Mouse (Mus musculus): ENCODE measurements around the gene Hist1h2bc. TPM values are rescaled to one million over a fixed set of nuclear protein-coding genes. Genes with fewer than 3 reads are reported as not detected.
"Not testable (repeated sequence)": the region's sequence is repeated elsewhere in the genome, so short reads cannot be mapped to it uniquely, and the experiment has no call there.

The Hist1h2bc gene
- 245 and 281 TPM in 2 replicates for polyA plus RNA-seq (2012; rRNA removed)

DNA sequence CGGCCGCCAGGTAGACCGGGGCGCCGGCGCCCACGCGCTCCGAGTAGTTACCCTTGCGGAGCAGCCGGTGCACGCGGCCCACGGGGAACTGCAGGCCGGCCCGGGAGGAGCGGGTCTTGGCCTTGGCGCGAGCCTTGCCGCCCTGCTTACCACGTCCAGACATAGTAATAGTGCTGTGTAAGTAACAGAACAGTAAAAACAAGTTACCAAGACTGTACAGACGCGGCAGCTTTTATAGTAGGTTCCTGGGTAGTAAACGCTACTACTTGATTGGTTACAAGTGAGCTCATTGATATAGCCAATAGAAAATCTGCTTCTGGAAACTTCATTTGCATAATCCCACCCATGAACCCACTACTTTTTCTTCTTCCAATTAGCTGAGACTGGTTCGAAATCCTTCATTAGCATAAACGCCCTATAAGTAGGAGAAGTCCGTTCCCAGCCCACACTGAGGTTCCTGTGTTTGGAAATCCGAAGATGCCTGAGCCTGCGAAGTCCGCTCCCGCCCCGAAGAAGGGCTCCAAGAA is at the start of gene Hist1h2bc, which contains the start of gene Hist1h2ac:
TSS of gene Hist1h2bc (plus strand) at position 445 of the 527 bp plus-strand sequence.
TSS of gene Hist1h2ac (minus strand) at position 194 of the 527 bp plus-strand sequence.
- DNase-seq (ENCODE audit: low read depth): peak; percentile 95

DNA sequence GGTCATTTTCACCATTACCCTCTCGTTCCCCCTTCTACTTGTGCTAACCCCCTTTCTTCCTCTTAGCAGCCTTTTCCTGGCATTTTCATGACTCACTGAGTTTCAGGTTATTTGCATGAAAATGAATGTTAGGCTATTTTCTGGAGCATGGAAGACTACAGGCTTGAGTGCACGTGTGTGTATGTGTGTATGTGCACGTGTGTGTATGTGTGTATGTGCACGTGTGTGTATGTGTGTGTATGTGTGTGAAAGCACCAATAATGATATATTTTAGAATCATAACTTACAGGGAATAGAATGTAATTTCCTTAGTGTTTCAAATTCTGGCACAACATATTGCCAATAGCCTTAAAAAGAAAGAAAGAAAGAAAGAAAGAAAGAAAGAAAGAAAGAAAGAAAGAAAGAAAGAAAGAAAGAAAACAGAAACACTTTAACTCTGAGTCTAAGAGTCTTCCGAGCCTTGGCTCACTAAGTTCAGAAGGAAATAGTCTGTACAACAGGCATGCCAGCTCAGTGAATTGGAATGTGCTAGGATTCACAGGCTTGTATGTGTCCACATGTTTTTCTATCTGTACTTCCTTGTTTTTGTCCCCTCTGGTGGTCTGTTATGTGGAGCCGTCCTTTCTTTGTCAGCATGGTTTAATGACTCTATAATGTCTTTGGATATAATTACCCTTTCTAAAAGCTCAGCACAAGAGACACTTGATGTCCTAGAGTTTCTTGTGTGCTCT is 24.2 kb upstream of the Hist1h2bc start:
- no peak for DNase-seq (ENCODE audit: low read depth)

DNA sequence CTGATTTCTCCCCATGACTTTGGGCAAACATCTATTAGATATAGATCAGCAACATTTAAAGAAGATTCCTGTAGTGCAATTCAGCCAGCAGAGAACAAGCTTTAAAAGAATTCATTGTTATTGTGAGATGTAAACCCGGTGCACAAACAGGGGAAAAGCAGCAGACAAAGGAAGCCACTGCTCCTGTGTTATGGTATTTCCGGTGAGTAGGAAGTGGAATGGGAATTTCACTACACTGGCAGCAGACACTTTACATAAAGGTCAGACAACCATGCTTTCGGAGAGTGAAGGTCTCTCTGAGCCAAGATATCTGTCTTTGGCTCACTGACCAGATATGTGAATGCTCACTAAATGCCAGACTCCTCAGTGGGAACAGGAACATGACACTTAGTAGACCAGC is 21.5 kb upstream of the Hist1h2bc start:
- no peak for DNase-seq (ENCODE audit: low read depth)

DNA sequence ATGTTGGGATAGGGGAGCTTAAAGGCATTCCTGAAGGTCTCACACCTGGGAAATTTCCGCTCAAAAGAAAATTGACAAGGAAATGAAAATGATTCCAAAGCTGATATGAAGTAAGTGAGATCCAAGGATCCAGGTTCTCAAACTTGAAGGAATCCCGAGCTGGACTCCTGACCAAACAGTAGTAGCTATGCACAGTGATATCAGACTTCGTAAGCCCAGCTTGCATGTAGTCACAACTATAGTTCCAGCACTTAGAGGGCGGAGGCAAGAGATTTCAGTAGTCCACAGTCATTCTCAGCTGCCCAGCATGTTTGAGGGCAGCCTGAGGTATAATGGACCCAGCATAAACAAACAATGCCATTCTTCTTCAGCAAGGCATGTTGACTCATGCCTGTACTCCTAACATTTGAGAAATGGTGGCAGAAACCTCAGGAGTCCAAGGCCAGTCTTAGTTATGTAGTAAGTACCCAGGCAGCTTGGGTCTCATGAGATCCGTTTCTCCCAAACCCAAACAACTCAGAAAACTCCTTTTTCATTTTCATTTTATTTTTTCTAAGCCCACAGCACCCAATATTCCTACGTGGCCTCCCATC is 1.9 kb upstream of the Hist1h2bc start:
- no peak for DNase-seq (ENCODE audit: low read depth)

DNA sequence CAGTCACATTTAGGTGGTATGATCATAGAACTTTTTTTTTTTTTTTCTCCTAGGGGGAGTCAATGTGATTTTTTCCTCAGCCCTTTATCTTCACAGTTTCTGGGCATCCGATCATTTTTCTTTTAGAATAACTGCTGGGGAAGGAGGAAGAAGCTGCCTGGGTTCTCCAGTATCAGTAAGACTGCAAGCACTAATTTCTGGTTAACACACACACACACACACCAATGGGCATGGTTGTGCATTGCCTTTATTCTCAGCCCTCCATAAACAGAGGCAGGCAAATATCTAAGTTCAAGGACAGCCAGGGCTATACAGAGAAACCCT is 1.4 kb upstream of the Hist1h2bc start:
- no peak for DNase-seq (ENCODE audit: low read depth)

DNA sequence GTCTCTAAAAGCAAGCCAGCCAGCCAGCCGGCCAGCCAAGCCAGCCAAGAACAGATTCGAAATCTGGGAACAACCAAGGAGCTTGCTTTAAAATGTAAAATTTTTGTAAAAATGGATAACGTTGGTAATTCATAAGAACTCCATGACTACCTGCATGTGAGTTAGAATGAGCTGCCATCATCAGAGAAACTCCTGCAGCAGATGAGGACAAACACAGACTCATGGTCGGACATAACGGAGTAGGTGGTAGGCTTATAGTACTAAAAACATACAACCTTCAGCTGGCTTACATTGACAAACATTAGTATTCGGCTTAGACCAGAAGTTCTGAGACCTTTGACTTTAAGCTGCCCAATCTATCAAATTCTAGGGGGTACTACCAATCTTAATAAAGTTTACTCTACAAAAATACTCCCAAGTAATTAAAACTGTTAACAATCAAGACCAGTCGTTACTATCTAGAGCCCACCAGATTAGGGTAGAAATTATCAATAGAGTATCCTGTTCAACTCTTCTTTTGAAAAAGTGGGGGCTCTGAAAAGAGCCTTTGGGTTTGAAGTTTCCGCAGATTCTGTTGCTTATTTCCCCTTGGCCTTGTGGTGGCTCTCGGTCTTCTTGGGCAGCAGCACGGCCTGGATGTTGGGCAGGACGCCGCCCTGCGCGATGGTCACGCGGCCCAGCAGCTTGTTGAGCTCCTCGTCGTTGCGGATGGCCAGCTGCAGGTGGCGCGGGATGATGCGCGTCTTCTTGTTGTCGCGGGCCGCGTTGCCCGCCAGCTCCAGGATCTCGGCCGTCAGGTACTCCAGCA is 848 bp upstream of the Hist1h2bc start:
- DNase-seq (ENCODE audit: low read depth): not testable (repeated sequence)

DNA sequence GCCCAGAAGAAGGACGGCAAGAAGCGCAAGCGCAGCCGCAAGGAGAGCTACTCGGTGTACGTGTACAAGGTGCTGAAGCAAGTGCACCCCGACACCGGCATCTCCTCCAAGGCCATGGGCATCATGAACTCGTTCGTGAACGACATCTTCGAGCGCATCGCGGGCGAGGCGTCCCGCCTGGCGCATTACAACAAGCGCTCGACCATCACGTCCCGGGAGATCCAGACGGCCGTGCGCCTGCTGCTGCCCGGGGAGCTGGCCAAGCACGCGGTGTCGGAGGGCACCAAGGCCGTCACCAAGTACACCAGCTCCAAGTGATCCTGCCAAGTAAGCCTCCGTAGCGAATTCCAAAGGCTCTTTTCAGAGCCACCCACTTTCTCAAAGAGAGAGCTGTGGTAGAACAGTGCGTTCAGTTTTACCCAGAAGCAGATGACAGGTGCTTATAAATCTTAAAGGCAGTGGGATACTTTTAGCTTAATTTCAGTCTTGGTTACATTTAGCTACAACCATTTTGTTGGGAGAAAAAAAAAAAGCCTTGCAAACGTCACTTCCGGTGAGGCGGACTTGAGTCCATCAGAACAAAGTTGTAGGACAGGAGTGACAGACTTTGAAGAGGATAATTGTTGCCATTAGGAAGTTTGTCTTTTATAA is 421 bp downstream of the Hist1h2bc start:
- DNase-seq (ENCODE audit: low read depth): not testable (repeated sequence)

DNA sequence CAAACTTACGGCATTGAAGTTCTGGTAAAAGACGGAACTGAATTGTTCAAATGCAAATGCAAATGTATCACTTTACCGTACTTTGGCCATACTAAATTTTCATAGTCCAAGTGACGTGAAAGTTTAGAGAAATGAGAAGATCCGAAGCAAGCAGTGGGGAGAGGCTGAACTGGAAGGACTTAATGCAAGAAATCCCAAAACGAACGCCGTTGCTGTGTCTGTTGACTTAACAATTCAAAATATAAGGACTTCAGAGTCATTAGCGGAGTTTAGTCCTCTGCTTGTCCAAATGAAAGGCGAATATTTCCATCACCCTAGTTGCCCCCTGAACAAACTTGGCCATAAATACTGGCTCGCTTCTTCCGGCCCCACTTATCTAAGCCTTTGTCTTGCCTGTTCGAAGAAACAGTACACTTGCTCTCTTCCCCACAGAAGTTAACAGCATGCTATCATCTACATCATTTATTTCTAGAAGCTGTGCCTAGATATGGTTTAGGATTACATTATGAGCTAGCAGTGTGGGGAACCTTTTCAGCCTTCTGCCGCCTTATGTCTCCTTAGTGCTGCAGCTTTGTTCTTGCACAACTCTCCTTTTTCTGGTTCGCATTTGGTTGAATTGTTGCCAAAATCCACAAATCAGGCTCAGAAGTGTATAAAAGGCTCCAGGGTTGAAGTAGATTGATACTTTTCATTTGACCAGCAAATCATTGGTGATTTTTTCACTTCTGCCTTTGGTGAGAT is 1.3 kb downstream of the Hist1h2bc start:
- DNase-seq (ENCODE audit: low read depth): no peak

DNA sequence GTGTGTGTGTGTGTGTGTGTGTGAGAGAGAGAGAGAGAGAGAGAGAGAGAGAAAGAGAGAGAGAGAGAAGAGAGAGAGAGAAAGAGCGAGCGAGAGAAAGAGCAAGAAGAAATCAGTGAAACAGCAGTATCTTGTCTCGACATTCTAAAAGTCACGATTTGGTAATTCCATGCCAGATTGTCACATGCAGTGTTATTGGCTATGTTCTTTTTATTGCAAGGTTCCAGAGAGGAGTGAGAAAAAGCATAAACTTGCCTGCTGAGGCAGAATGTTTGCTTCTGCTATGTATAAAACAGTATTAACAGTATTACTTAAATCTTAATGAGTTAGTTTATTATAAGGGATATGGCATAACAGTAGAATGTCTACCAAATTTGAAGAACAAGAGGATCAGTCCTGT is 2.0 kb downstream of the Hist1h2bc start:
- no peak for DNase-seq (ENCODE audit: low read depth)

DNA sequence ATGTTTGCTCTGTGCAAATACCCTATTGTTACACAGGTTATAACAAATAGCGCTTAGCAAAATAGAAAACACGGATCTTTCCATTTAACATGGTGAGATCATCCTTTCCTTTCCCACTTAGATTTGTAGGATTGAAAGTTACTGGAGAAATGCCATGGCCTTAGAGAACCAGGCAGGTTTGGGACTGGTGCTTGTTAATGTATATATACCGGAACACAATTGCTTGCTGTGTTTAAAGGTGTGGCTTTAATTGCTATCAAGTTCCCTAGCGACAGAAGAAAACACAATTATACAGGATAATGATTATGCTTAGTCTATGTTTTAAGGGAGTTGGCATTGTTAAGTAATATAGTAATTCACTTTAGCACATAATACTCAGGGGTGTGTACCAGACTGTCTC is 3.2 kb downstream of the Hist1h2bc start:
- DNase-seq (ENCODE audit: low read depth): no peak

DNA sequence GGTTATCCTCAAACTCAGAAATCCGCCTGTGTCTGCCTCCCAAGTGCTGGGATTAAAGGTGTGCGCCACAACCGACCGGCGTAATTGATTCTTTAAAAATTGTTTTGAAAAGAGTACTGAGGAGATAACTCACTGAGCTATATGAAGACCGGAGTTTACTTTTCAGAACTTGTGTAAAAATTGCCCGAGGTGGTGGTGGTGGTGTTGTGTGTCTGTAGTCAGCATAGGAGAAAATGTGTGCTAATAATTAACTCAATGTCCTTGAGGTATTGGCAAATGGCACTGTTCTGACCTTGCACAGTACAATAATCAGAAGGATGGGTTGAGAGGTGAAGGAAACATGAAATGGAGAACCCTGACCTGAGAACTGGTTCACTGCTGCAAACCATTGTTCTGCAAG is 3.9 kb downstream of the Hist1h2bc start:
- no peak for DNase-seq (ENCODE audit: low read depth)

DNA sequence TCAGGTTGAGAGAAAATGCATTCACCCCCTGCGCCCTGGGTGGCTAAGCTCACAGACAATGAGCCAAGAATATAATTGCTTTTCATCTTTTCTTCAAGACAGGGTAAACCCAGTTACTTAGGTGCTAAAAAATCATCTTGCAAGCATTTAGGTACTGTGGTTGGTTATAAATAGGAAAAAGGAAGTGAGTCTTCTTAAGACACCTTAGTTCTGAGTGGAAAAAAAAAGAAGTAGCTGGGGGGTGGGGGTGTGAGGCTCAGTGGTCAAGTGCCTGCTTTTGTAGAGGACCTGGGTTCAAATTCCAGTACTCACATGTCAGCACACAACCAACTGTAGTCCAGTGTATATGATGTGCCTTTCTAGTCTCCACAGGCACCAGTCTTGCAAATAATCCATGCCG is 5.0 kb downstream of the Hist1h2bc start:
- DNase-seq (ENCODE audit: low read depth): no peak

DNA sequence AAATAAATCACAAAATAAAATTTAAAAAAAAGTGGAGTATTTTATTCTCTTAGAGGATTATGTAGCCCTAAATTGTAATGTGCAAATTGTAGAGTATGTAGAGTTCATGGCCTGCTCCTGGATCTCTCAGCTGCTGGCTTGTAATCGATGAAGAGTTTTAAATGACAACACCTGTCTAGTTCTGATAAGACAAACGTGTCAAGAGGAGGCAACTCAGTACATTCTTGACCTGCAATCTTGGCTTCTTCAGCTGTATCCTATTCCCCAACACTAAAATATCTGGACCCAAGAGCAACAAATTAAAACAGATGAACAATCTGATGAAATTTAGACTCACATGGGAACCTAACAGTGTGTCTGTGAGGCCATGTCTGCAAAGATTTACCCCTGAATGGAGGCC is 5.5 kb downstream of the Hist1h2bc start:
- no peak for DNase-seq (ENCODE audit: low read depth)

DNA sequence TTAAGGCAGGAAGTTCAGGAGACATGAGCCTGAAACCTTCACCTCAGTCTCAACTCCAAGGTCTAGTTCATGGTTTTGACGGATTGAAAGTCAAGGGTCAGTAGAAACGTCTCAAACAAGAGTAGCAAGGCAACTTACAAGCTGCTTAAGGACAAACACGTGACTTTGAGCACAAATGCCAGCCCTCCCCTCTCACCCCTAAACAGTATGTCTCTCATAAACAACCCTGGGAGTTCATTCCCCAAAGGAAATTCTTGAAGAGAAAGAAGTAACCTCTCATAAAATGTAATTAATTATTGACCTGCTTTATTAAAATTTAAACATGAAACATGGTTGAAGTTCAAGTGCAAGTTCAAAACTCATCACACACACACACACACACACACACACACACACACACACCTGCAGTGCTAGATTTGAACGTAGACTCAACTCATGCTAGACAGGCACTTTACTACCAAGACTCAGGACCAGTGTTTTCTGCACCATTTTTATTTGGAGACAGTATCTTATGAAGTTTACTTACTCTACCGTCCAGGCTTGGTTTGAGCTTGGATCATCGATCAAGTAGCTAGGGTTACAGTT is 9.9 kb downstream of the Hist1h2bc start:
- no peak for DNase-seq (ENCODE audit: low read depth)

DNA sequence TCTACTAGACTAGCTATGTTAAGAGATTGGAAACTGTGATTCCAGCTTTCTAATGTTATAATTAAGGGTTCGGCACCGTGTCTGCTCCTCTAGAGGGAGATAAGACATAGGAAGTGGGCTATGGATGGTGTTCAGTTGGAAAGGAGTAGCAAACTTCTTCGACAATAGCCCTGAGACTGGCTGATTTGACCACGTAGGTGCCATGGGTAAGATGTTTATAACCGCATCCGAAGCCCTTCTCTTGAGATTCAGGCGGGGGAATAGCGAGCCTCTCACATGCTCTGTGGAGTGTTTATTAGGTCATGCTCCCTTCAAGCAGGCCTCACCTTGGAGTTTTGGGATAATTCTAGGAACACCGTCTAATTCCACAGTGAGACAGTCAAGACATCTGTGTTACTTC is 11.0 kb downstream of the Hist1h2bc start:
- DNase-seq (ENCODE audit: low read depth): no peak

DNA sequence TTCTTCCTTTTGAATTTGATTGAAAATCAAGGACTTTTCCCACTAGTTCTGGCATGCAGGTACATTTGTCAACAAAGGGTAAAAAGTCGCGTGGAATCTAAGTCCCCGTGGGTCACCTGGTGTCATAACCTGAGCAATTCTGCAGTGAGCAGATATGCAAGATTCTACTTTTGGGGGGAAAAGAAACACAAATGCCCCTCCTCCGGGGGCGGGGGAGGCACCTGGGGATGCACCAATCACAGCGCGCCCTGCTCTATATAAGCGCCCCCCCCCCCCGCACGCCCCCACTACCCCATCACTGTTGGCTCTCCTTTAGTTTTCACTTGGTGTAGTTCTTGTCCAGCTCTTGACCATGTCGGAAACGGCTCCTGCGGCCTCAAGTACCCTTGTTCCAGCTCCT is 11.5 kb downstream of the Hist1h2bc start, which contains the start of gene Hist1h1t:
TSS of gene Hist1h1t (plus strand) at position 301 of the 400 bp plus-strand sequence.
- no peak for DNase-seq (ENCODE audit: low read depth)

DNA sequence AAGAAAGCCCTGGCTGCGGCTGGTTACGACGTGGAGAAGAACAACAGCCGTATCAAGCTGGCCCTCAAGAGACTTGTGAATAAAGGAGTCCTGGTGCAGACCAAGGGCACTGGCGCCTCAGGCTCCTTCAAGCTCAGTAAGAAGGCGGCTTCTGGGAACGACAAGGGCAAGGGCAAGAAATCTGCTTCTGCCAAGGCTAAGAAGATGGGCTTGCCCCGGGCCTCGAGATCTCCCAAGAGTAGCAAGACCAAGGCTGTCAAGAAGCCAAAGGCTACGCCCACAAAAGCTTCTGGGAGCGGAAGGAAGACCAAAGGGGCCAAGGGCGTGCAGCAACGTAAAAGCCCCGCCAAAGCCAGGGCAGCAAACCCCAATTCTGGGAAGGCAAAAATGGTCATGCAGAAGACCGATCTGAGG is 12.1 kb downstream of the Hist1h2bc start:
- DNase-seq (ENCODE audit: low read depth): no peak

DNA sequence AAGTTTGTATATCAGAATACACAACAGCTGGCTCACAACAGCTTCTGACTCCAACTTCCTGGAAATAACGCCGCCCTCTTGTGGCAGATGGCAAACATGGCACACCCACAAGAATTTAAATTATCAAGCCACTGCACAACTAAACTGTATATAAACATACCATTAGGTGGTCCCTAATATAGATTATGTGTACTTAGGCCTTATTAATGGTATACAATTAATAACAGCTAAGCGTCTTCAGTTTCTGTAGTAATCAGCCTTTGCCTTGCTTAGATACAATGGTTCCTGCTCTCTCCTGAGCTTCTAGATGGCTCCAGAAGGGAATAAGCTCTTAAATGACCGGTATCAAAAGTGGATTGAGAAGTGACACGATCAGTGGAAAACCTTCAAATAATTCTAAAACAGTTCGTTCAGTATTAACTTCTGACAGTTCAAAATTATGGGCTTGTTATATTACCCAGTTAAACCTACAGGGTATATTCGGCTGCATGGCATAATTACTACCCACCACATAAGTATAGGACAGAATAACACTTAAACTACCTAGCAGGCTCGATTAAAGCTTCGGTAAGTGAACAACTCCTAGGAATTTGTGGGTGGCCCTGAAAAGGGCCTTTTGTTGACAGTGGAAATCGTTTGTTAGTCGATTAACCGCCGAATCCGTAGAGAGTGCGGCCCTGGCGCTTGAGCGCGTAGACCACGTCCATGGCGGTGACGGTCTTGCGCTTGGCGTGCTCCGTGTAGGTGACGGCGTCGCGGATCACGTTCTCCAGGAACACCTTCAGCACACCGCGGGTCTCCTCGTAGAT is 13.7 kb downstream of the Hist1h2bc start:
- DNase-seq (ENCODE audit: low read depth): no peak

DNA sequence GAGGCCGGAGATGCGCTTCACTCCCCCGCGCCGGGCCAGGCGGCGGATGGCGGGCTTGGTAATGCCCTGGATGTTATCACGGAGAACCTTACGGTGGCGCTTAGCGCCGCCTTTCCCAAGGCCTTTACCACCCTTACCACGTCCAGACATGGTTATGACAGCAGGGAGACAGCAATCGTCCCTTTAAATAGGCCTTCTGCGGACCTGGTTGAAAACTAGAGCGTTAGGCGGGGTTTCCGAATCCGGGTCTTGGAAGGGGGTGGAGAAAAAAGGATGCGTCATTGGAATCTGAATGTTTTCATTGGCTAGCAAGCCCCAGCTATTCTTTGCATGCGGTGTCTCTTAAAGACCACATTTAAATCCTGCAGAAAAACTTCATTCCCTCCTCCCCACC is 14.3 kb downstream of the Hist1h2bc start, which contains the start of gene Hist1h4c:
TSS of gene Hist1h4c (minus strand) at position 155 of the 394 bp plus-strand sequence.
- peak; percentile 94 for DNase-seq (ENCODE audit: low read depth)

DNA sequence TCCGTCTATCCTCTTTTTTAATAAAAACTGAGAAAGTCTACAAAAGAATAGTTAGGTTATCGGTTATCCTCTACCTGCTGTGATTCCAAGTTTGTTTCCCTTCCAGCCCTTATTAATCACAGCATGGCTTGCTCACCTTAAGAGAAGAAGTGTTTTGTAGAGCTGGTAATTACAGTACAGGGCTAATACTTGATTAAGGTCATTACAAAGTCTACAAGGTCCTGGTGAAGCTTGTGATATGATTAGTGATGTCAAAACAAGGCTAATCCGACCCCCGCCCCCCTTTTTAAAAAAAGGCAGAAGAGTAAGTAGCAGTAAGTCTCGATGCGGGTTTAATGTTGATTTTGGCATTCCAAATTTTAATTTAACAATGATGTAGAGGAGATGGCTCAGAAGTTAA is 15.0 kb downstream of the Hist1h2bc start:
- DNase-seq (ENCODE audit: low read depth): no peak
